Mouse (Mus musculus): ENCODE measurements around the gene Myh13. TPM values are rescaled to one million over a fixed set of nuclear protein-coding genes. Genes with fewer than 3 reads are reported as not detected.

Gene Myh13
- polyA plus RNA-seq, 1 experiment from 2014 or later, result 0.21 TPM

DNA sequence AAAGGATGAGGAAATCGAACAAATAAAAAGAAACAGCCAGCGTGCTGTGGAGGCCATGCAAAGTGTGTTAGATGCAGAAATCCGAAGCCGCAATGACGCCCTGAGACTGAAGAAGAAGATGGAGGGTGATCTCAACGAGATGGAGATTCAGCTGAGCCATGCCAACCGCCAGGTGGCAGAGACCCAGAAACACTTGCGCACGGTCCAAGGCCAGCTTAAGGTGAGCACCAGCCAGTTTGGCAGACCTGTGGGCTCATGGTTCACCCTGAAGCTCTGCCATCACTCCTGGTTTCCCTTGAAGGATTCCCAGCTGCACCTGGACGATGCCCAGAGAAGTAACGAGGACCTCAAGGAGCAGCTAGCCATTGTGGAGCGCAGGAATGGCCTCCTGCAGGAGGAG is 43.1 kb downstream of the Myh13 start:
- Histone ChIP-seq H3K9ac (no peak overlapping the region), H3K9me3 (no peaks in the 10 kb centered on the region), H3K4me2 (no peak overlapping the region), H3K27me3 (no peaks in the 10 kb centered on the region), H3K4me1 (replicated peaks) (no peaks in the 10 kb centered on the region), H3K27ac (replicated peaks) (no peak overlapping the region), H3K36me3 (no peaks in the 10 kb centered on the region), H3K4me3 (no peak overlapping the region)
- 92% methylated on average over 12 of the region's 12 CpGs for WGBS
- no peak for ATAC-seq (ENCODE audit: low FRiP score, low read depth)

DNA sequence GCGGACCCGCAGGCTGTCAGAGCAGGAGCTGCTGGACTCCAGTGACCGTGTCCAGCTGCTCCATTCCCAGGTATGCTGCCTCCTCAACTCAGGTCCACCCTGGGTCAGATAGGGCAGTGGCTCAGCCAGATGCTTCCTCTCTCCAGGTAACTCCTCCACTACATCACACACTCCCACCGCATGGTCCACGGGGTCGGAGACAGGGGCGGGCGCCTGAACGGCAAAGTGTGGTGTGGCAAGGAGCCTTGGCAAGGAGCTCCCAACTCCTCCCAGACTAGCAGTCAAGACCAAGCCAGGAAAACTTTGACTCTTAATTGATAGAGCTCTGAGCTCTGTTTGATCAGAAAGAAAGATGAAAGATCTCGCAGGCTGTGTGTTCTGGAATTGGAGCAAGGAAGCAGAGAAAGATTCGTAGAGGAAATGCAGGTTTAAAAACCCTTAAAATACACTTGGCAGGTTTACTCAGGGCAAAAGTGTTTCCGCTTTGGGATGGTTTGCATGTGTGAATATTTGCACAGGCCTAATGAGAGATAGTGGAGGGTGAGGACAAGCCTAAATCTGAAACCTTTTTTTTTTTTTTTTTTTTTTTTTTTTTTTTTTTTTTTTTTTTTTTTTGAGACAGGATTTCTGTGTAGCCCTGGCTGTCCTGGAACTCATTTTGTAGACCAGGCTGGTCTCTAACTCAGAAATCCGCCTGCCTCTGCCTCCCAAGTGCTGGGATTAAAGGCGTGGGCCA is 43.7 kb downstream of the Myh13 start:
- no peak overlapping the region for H3K4me3 ChIP-seq
- H3K9me3 ChIP-seq, result no peaks in the 10 kb centered on the region
- no peaks in the 10 kb centered on the region for H3K27me3 ChIP-seq
- no peak for ATAC-seq (ENCODE audit: low FRiP score, low read depth)
- WGBS, result 90% methylated on average over 14 of the region's 14 CpGs
- no peak overlapping the region for H3K4me2 ChIP-seq
- H3K4me1 ChIP-seq (replicated peaks), result no peaks in the 10 kb centered on the region
- no peaks in the 10 kb centered on the region for H3K36me3 ChIP-seq
- H3K27ac ChIP-seq (replicated peaks), result no peak overlapping the region
- no peak overlapping the region for H3K9ac ChIP-seq

- Histone ChIP-seq H3K4me2 (no peak overlapping the region), H3K9ac (no peak overlapping the region), H3K4me1 (replicated peaks) (no peaks in the 10 kb centered on the region), H3K27me3 (no peaks in the 10 kb centered on the region), H3K9me3 (no peaks in the 10 kb centered on the region), H3K4me3 (no peak overlapping the region), H3K36me3 (no peaks in the 10 kb centered on the region), H3K27ac (replicated peaks) (no peak overlapping the region)
- no peak for ATAC-seq (ENCODE audit: low FRiP score, low read depth)
- 47% methylated on average over 9 of the region's 9 CpGs for WGBS
Measured at GRCm38 (mm10) chr11:67366936-67367335, 45.5 kb downstream of the Myh13 start.

DNA sequence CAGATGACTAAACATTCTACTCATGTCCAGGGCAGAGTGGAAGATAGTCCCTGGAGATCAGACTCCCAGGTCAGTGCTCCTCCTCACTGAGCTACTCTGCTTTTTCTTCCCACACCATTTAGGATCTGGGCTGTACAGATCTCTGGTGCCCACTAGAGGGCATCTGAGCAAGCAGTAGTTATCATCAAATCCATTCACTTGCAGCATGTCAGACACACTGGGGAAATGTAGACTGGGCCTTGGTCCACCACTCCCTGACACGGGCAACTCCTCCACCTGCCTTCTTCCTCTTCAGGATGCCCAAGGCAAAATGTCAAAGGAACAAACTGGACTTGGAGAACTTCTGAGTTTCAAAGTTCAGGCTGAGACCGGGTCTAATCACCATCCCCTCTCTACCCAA is 51.9 kb downstream of the Myh13 start:
- WGBS, result 61% methylated on average over 2 of the region's 2 CpGs

DNA sequence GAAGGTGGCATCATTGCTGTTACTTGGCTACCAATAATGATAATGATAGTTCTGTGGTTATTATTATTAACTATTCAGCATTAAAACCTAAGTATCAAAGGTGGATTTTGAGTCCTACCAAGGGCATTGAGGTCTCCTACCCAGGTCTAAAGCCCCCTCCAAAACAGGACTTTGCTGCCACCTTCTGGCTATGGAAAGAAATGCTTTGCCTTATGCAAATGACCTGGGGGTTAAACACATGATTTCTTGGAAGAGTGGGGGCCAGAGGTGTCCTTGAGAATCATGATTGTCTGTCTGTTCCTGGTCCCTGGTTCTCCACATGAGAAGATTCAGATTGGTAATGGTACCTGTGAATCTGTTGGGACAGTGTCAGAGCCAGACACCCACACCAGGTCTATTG is 54.9 kb downstream of the Myh13 start:
- no peak for ATAC-seq (ENCODE audit: low FRiP score, low read depth)
- Histone ChIP-seq H3K36me3 (no peaks in the 10 kb centered on the region), H3K27ac (replicated peaks) (no peak overlapping the region), H3K4me3 (no peak overlapping the region), H3K4me1 (replicated peaks) (peaks cover 8% of the 10 kb centered on the region), H3K4me2 (no peak overlapping the region), H3K9me3 (no peaks in the 10 kb centered on the region), H3K27me3 (peaks cover 2% of the 10 kb centered on the region; the same call in 1 of the 2 replicates), H3K9ac (no peak overlapping the region)

More for the DNA sequence above, 51.9 kb downstream of the Myh13 start:
- H3K27me3 ChIP-seq, result peaks cover 2% of the 10 kb centered on the region; the same call in 1 of the 2 replicates
- no peak overlapping the region for H3K4me2 ChIP-seq
- H3K9ac ChIP-seq, result no peak overlapping the region
- no peaks in the 10 kb centered on the region for H3K36me3 ChIP-seq
- H3K27ac ChIP-seq (replicated peaks), result no peak overlapping the region
- H3K4me1 ChIP-seq (replicated peaks), result no peaks in the 10 kb centered on the region
- H3K9me3 ChIP-seq, result no peaks in the 10 kb centered on the region
- ATAC-seq (ENCODE audit: low FRiP score, low read depth), result no peak
- H3K4me3 ChIP-seq, result no peak overlapping the region

- Histone ChIP-seq H3K4me1 (replicated peaks) (peaks cover 8% of the 10 kb centered on the region), H3K4me3 (no peak overlapping the region), H3K4me2 (no peak overlapping the region), H3K27me3 (peaks cover 2% of the 10 kb centered on the region; the same call in 1 of the 2 replicates), H3K36me3 (no peaks in the 10 kb centered on the region), H3K27ac (replicated peaks) (no peak overlapping the region), H3K9ac (no peak overlapping the region), H3K9me3 (no peaks in the 10 kb centered on the region)
- WGBS, result 13% methylated on average over 10 of the region's 10 CpGs
- no peak for ATAC-seq (ENCODE audit: low FRiP score, low read depth)
Measured at GRCm38 (mm10) chr11:67379703-67380510, 58.4 kb downstream of the Myh13 start.

DNA sequence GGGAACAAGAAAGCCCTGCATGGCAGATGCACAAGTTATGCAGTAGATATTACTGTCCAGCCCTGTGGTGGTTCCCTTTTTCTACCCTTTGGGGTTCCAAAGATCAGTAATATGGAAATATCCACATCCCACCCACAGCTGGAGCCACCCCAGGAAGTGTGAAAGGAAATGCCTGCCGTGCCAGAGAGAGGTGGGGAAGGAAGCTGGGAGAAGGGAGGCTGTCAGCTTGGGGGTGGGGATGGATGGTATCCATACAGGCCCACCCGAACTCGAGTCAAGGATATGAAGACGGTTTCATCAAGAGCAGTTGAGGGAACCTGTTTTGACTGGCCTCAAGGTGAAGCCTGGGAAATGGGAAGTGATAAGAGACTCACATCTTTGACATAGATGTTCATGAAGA is 60.4 kb downstream of the Myh13 start:
- Histone ChIP-seq H3K27me3 (peaks cover 2% of the 10 kb centered on the region; the same call in 1 of the 2 replicates), H3K4me3 (no peak overlapping the region), H3K36me3 (no peaks in the 10 kb centered on the region), H3K9ac (no peak overlapping the region), H3K9me3 (no peaks in the 10 kb centered on the region), H3K4me1 (replicated peaks) (peaks cover 8% of the 10 kb centered on the region), H3K4me2 (no peak overlapping the region), H3K27ac (replicated peaks) (no peak overlapping the region)
- ATAC-seq (ENCODE audit: low FRiP score, low read depth), result no peak
- 77% methylated on average over 4 of the region's 4 CpGs for WGBS

DNA sequence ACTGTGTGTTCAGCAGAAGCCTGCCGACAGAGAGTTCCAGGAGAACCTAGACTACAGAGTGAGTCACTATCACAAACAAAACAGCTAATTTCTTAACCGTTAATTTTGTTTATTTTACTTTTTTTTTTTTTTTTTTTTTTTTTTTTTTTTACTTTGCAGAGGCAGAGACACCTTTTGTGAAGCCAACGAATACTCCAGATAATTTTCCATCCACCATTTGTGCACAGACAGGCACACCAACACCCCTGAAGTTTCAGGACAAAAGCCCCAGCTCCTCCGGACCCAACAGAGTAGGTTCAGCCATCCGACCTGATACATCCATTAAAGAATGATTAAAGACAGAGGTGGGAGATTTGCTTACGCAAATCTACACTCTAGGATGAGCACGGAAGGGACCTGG is 63.2 kb downstream of the Myh13 start:
- ATAC-seq (ENCODE audit: low FRiP score, low read depth), result no peak
- Histone ChIP-seq H3K27me3 (no peaks in the 10 kb centered on the region), H3K4me3 (no peak overlapping the region), H3K4me2 (no peak overlapping the region), H3K9me3 (no peaks in the 10 kb centered on the region), H3K36me3 (no peaks in the 10 kb centered on the region), H3K9ac (no peak overlapping the region), H3K27ac (replicated peaks) (no peak overlapping the region), H3K4me1 (replicated peaks) (peaks cover 6% of the 10 kb centered on the region)
- WGBS, result 92% methylated on average over 7 of the region's 7 CpGs

- no peak for ATAC-seq (ENCODE audit: low FRiP score, low read depth)
- no peaks in the 10 kb centered on the region for H3K4me1 ChIP-seq (replicated peaks)
- H3K4me2 ChIP-seq, result peak overlapping the region; percentile 1; the same call in 1 of the 2 replicates
- H3K4me3 ChIP-seq, result no peak overlapping the region
- no peaks in the 10 kb centered on the region for H3K27me3 ChIP-seq
- no peak overlapping the region for H3K9ac ChIP-seq
- H3K36me3 ChIP-seq, result no peaks in the 10 kb centered on the region
- 17% methylated on average over 8 of the region's 8 CpGs for WGBS
- H3K27ac ChIP-seq (replicated peaks), result no peak overlapping the region
- no peaks in the 10 kb centered on the region for H3K9me3 ChIP-seq
Measured at GRCm38 (mm10) chr11:67386815-67387415, 65.5 kb downstream of the Myh13 start.

- H3K4me2 ChIP-seq, result no peak overlapping the region
- 85% methylated on average over 3 of the region's 3 CpGs for WGBS
Measured at GRCm38 (mm10) chr11:67390679-67391384, 69.4 kb downstream of the Myh13 start.

DNA sequence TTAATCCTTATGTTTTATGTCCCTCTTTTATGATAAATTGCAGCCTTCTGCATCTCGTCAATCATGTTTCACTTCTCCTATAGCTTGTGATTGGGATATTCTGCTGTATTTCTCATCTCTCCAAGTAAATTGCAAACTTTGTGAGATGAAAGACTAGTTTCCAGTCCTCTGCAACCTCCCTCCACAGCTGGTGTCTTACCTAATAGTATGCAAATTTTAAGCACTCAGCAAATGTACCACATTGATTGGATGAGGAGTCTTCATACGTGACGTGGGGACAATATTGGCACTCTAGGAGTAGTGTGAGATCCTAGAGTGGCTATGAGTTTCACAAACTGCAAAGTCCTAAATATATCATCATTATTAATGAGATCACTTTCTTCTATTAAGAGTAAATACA is 70.9 kb downstream of the Myh13 start:
- Histone ChIP-seq H3K4me1 (replicated peaks) (no peaks in the 10 kb centered on the region), H3K36me3 (no peaks in the 10 kb centered on the region), H3K27ac (replicated peaks) (no peak overlapping the region), H3K27me3 (no peaks in the 10 kb centered on the region), H3K4me3 (no peak overlapping the region), H3K9me3 (no peaks in the 10 kb centered on the region), H3K9ac (no peak overlapping the region), H3K4me2 (no peak overlapping the region)
- 84% methylated on average over 3 of the region's 3 CpGs for WGBS
- no peak for ATAC-seq (ENCODE audit: low FRiP score, low read depth)

More at GRCm38 (mm10) chr11:67390679-67391384, 69.4 kb downstream of the Myh13 start:
- Histone ChIP-seq H3K4me3 (no peak overlapping the region), H3K4me1 (replicated peaks) (no peaks in the 10 kb centered on the region), H3K9ac (no peak overlapping the region), H3K36me3 (no peaks in the 10 kb centered on the region), H3K27ac (replicated peaks) (no peak overlapping the region), H3K27me3 (no peaks in the 10 kb centered on the region), H3K9me3 (no peaks in the 10 kb centered on the region)
- no peak for ATAC-seq (ENCODE audit: low FRiP score, low read depth)

GRCm38 (mm10) chr11:67400956-67401355 is 79.5 kb downstream of the Myh13 start:
- no peak for ATAC-seq (ENCODE audit: low FRiP score, low read depth)
- no peak overlapping the region for H3K27ac ChIP-seq (replicated peaks)

More at GRCm38 (mm10) chr11:67400956-67401355, 79.5 kb downstream of the Myh13 start:
- H3K27me3 ChIP-seq, result no peaks in the 10 kb centered on the region
- H3K4me1 ChIP-seq (replicated peaks), result no peaks in the 10 kb centered on the region
- H3K9ac ChIP-seq, result no peak overlapping the region
- no peaks in the 10 kb centered on the region for H3K36me3 ChIP-seq
- WGBS, result 83% methylated on average over 5 of the region's 5 CpGs
- no peaks in the 10 kb centered on the region for H3K9me3 ChIP-seq
- H3K4me2 ChIP-seq, result no peak overlapping the region
- no peak overlapping the region for H3K4me3 ChIP-seq

Measured in hindbrain, embryonic 15.5 days (tissue).